In genomic region chr4:140982808-140983207, GRCm38 (mm10) we compare ENCODE assay signal across 11 mouse cellular contexts. TPM values are rescaled to one million over a fixed set of nuclear protein-coding genes. Genes with fewer than 3 reads are reported as not detected.
A peak's percentile ranks its signal among the peaks of the same experiment; 100 is the strongest.
DNase-seq lines count a peak whose midpoint lies in the region; ATAC-seq and TF ChIP-seq lines count a peak whose summit lies in the region.
"Had no signal": no experiment of that assay in that cellular context is flagged by ENCODE, and none has a peak within 500 bp of the region (broad histone marks: within the 10 kb centered on the region; RNA-seq: fewer than 3 reads in every experiment).

No protein-coding gene starts in this region.

- no peak overlapping the region for H3K4me3 ChIP-seq in gastrocnemius, adult 2 months
- H3K4me3 ChIP-seq in lung, embryonic 16.5 days (ENCODE audit: low read length) = no peak overlapping the region
- H3K4me3 ChIP-seq in embryonic facial prominence, embryonic 15.5 days (replicated peaks) = no peak overlapping the region
- no peak overlapping the region for H3K4me3 ChIP-seq in liver, postnatal 0 days (ENCODE audit: low read depth, low read length)
- H3K4me3 ChIP-seq: erythroblast, embryonic 14.5 days; hindbrain, embryonic 10.5 days had no signal

- 30% methylated on average over 4 of the region's 4 CpGs for WGBS in lung, embryonic 16.5 days
- 34% methylated on average over 4 of the region's 4 CpGs for WGBS in embryonic facial prominence, embryonic 15.5 days
- WGBS in liver, postnatal 0 days (ENCODE audit: insufficient replicate concordance) = 51% methylated on average over 4 of the region's 4 CpGs

- no peak for TF ChIP-seq CTCF in gastrocnemius, adult 2 months (IDR thresholded peaks at IDR 0.05)
- TF ChIP-seq CTCF in liver, postnatal 0 days (IDR thresholded peaks at IDR 0.05; ENCODE audit: low read depth) = no peak

- H3K4me1 ChIP-seq in lung, embryonic 16.5 days (replicated peaks; ENCODE audit: control insufficient read depth, insufficient read depth, low read length) = peaks cover 20% of the 10 kb centered on the region
- H3K4me1 ChIP-seq in embryonic facial prominence, embryonic 15.5 days = peaks cover 34% of the 10 kb centered on the region
- peaks cover 31% of the 10 kb centered on the region for H3K4me1 ChIP-seq in liver, postnatal 0 days (ENCODE audit: insufficient read depth)

- no peak for DNase-seq in gastrocnemius, adult 2 months
- no peak for DNase-seq in gastrocnemius, postnatal 14 days
- no peak for DNase-seq in lung, postnatal 4 days
- no peak for DNase-seq in liver, postnatal 0 days
- no peak for DNase-seq in c-Kit-positive CD71-positive TER-119-positive erythroid progenitor cells, embryonic 14.5 days (ENCODE audit: low spot score)
- DNase-seq in thymus, postnatal 36 days = no peak
- DNase-seq: cerebellum, adult 11 months had no signal

- intact Hi-C loops in gastrocnemius, adult 2 months (cut with DNase I) = no loop called here
- intact Hi-C loops in gastrocnemius, postnatal 14 days (cut with DNase I; ENCODE audit: low total_unique reads) = no loop called here

- no peak for ATAC-seq in lung, embryonic 16.5 days (ENCODE audit: low read depth)
- ATAC-seq in embryonic facial prominence, embryonic 15.5 days (ENCODE audit: insufficient number of reproducible peaks, low FRiP score, low TSS enrichment, low read depth) = no peak
- no peak for ATAC-seq in liver, postnatal 0 days

- no peak overlapping the region for H3K9ac ChIP-seq in lung, embryonic 16.5 days (ENCODE audit: low read length)
- no peak overlapping the region for H3K9ac ChIP-seq in embryonic facial prominence, embryonic 15.5 days
- H3K9ac ChIP-seq in liver, postnatal 0 days (replicated peaks) = no peak overlapping the region; the same call in 1 of the 2 replicates

- H3K4me2 ChIP-seq in lung, embryonic 16.5 days (ENCODE audit: low read depth, low read length) = no peak overlapping the region
- H3K4me2 ChIP-seq in embryonic facial prominence, embryonic 15.5 days (replicated peaks) = no peak overlapping the region
- H3K4me2 ChIP-seq in liver, postnatal 0 days (ENCODE audit: low read depth, low read length) = no peak overlapping the region

- TF ChIP-seq EP300 in liver, postnatal 0 days (IDR thresholded peaks at IDR 0.05; ENCODE audit: low read depth) = no peak

- H3K9me3 ChIP-seq in lung, embryonic 16.5 days (ENCODE audit: control insufficient read depth, low read length) = no peaks in the 10 kb centered on the region
- H3K9me3 ChIP-seq in embryonic facial prominence, embryonic 15.5 days (replicated peaks) = 0 out of 2 replicates have a peak, but pooled peaks cover 5% of the 10 kb centered on the region
- H3K9me3 ChIP-seq in liver, postnatal 0 days (ENCODE audit: low read length) = no peaks in the 10 kb centered on the region

- H3K27me3 ChIP-seq in lung, embryonic 16.5 days (ENCODE audit: control insufficient read depth, insufficient read depth, low read depth, low read length) = no peaks in the 10 kb centered on the region
- H3K27me3 ChIP-seq in embryonic facial prominence, embryonic 15.5 days = no peaks in the 10 kb centered on the region
- no peaks in the 10 kb centered on the region for H3K27me3 ChIP-seq in liver, postnatal 0 days (ENCODE audit: insufficient read depth, low read length)

- H3K36me3 ChIP-seq in lung, embryonic 16.5 days (ENCODE audit: control insufficient read depth, insufficient read depth, low read length) = peaks cover 6% of the 10 kb centered on the region
- H3K36me3 ChIP-seq in embryonic facial prominence, embryonic 15.5 days = peaks cover 27% of the 10 kb centered on the region
- peaks cover 17% of the 10 kb centered on the region for H3K36me3 ChIP-seq in liver, postnatal 0 days (replicated peaks; ENCODE audit: insufficient read depth, low read length)

- peak overlapping the region; percentile 17 for H3K27ac ChIP-seq in gastrocnemius, adult 2 months
- peak overlapping the region; percentile 80 for H3K27ac ChIP-seq in lung, embryonic 16.5 days (ENCODE audit: low read length)
- H3K27ac ChIP-seq in embryonic facial prominence, embryonic 15.5 days (replicated peaks) = peak overlapping the region; percentile 82
- H3K27ac ChIP-seq in liver, postnatal 0 days (ENCODE audit: low read depth) = peak overlapping the region; percentile 88

RNA-seq across cellular contexts. Expression of gene Atp13a2, which starts 3.9 kb away (rescaled TPM):
- 10 to 100 TPM; 20.0 to 23.7 TPM for total RNA-seq in gastrocnemius, adult 2 months (2021)
- total RNA-seq in gastrocnemius, postnatal 14 days (2021) = 10 to 100 TPM; 16.1 to 17.0 TPM
- 34.5 and 35.6 TPM in 2 replicates for polyA plus RNA-seq in lung, embryonic 16.5 days (2015; fragmentation: Nextera tagmentation; extraction: Ambion mirVana)
- polyA plus RNA-seq in embryonic facial prominence, embryonic 15.5 days (2015; fragmentation: Nextera tagmentation; extraction: Ambion mirVana) = 47.2 and 48.1 TPM in 2 replicates
- 13.2 and 15.8 TPM in 2 replicates for polyA plus RNA-seq in liver, postnatal 0 days (2015; fragmentation: Nextera tagmentation; extraction: Ambion mirVana)

RNA-seq across cellular contexts. Expression of gene Sdhb, which starts 21.8 kb away (rescaled TPM):
- total RNA-seq in gastrocnemius, adult 2 months (2021) = 100 to 1,000 TPM; 483 to 898 TPM
- 100 to 1,000 TPM; 480 to 609 TPM for total RNA-seq in gastrocnemius, postnatal 14 days (2021)
- 347 and 354 TPM in 2 replicates for polyA plus RNA-seq in lung, embryonic 16.5 days (2015; fragmentation: Nextera tagmentation; extraction: Ambion mirVana)
- polyA plus RNA-seq in embryonic facial prominence, embryonic 15.5 days (2015; fragmentation: Nextera tagmentation; extraction: Ambion mirVana) = 356 and 362 TPM in 2 replicates
- 312 and 329 TPM in 2 replicates for polyA plus RNA-seq in liver, postnatal 0 days (2015; fragmentation: Nextera tagmentation; extraction: Ambion mirVana)

RNA-seq across cellular contexts. Expression of gene Mfap2, which starts 27.4 kb away (rescaled TPM):
- 1 to 10 TPM; 1.5 to 4.7 TPM for total RNA-seq in gastrocnemius, adult 2 months (2021)
- total RNA-seq in gastrocnemius, postnatal 14 days (2021) = 10 to 100 TPM; 33.9 to 47.3 TPM
- polyA plus RNA-seq in lung, embryonic 16.5 days (2015; fragmentation: Nextera tagmentation; extraction: Ambion mirVana) = 500 and 511 TPM in 2 replicates
- 923 and 969 TPM in 2 replicates for polyA plus RNA-seq in embryonic facial prominence, embryonic 15.5 days (2015; fragmentation: Nextera tagmentation; extraction: Ambion mirVana)
- 14.1 and 14.6 TPM in 2 replicates for polyA plus RNA-seq in liver, postnatal 0 days (2015; fragmentation: Nextera tagmentation; extraction: Ambion mirVana)

Comparison
In these comparisons a context has a peak if more than half of its experiments do, and no peak if none do; other contexts are left out.
1. H3K27ac ChIP-seq: peak in every context shown above with its lines; median percentile 88 in liver, postnatal 0 days; 82 in embryonic facial prominence, embryonic 15.5 days; 80 in lung, embryonic 16.5 days; 17 in gastrocnemius, adult 2 months.
2. RNA of gene Mfap2, which starts 27.4 kb away (polyA plus RNA-seq): 923 to 969 TPM in embryonic facial prominence, embryonic 15.5 days and 500 to 511 TPM in lung, embryonic 16.5 days; 14.1 to 14.6 TPM in liver, postnatal 0 days; every median in the first group is over 10 times any median in the second.